Mouse (Mus musculus) spleen, adult 2 months (tissue): Measurements from ENCODE around the gene Fam129b. TPM values are rescaled to one million over a fixed set of nuclear protein-coding genes. Genes with fewer than 3 reads are reported as not detected.

ENCODE experiments used
- DNase-seq, 2 experiments: peaks; one replicate each; pipeline versions ENCODE4 v3.0.0 to v3.0.0-alpha.2; 2012 to 2021; ENCODE audit warnings: low spot score in 2 of 2, low read depth in 1 of 2
- H3K27ac ChIP-seq: fragments of 200-500 bp; 2 replicates; pipeline ENCODE4 v1.5.1; 2012; ENCODE audit warnings: low read length, inconsistent platforms; ENCODE audit not compliant: insufficient read depth
- H3K27me3 ChIP-seq: fragments of 200-500 bp; 2 replicates; pipeline ENCODE4 v1.6.1; 2012; ENCODE audit warnings: mild to moderate bottlenecking, moderate library complexity, low read length, inconsistent platforms; ENCODE audit not compliant: control insufficient read depth, insufficient read depth
- H3K36me3 ChIP-seq: fragments of 200-500 bp; 2 replicates; pipeline ENCODE4 v1.6.1; 2012; ENCODE audit warnings: mild to moderate bottlenecking, low read length, inconsistent platforms; ENCODE audit not compliant: control insufficient read depth, insufficient read depth
- H3K4me1 ChIP-seq: fragments of 200-500 bp; 2 replicates; pipeline ENCODE4 v1.6.1; 2011; ENCODE audit warnings: inconsistent platforms; ENCODE audit not compliant: control insufficient read depth, insufficient read depth, insufficient read length
- H3K4me3 ChIP-seq: fragments of 200-500 bp; 2 replicates; pipeline ENCODE4 v1.5.1; 2011; ENCODE audit warnings: mild to moderate bottlenecking, inconsistent platforms; ENCODE audit not compliant: insufficient read depth, insufficient read length; ENCODE audit errors: extremely low read depth
- CTCF ChIP-seq: fragments of 200-500 bp; IDR thresholded peaks from 2 replicates; pipeline ENCODE4 v1.5.1; 2011; ENCODE audit warnings: mild to moderate bottlenecking, inconsistent platforms; ENCODE audit not compliant: insufficient read depth, insufficient read length, insufficient replicate concordance; ENCODE audit errors: extremely low read depth
- POLR2A ChIP-seq: fragments of 200-500 bp; IDR thresholded peaks from 2 replicates; pipeline ENCODE4 v1.6.1; 2011; ENCODE audit warnings: low read depth, low read length, inconsistent platforms
- WGBS: fragments of 180-500 bp; shearing (Covaris S2); methylation state at CpG from one replicate; pipeline ENCODE4 v1.1.7; 2018; 5-methylcytosine and 5-hydroxymethylcytosine counted together
- polyA plus RNA-seq: library from polyadenylated mRNA; depleted of rRNA; stranded (reverse); fragments of >200 nt; gene quantifications from 2 replicates; pipeline ENCODE4 v1.2.3, GENCODE M21; 2012

Fam129b gene
- polyA plus RNA-seq, 1 experiment, result 11.0 TPM

GRCm38 (mm10) chr2:32914362-32914761 lies 38.4 kb downstream of the Fam129b start:
- no peaks in the 10 kb centered on the region; the same call in 1 of the 2 replicates for H3K4me1 ChIP-seq
- WGBS, result 97% methylated on average over 5 of the region's 5 CpGs
- no peak for DNase-seq
- no peaks in the 10 kb centered on the region for H3K36me3 ChIP-seq
- no peak for TF ChIP-seq CTCF
- TF ChIP-seq POLR2A, result no peak
- H3K27ac ChIP-seq, result peak overlapping the region; percentile 68
- H3K27me3 ChIP-seq, result no peaks in the 10 kb centered on the region
- no peak overlapping the region for H3K4me3 ChIP-seq

- TF ChIP-seq POLR2A, result no peak
Measured at GRCm38 (mm10) chr2:32914896-32915295, 39.0 kb downstream of the Fam129b start.

GRCm38 (mm10) chr2:32917526-32917925 lies 41.6 kb downstream of the Fam129b start:
- Histone ChIP-seq H3K27me3 (no peaks in the 10 kb centered on the region), H3K4me3 (no peak overlapping the region), H3K4me1 (no peaks in the 10 kb centered on the region; the same call in 1 of the 2 replicates), H3K27ac (no peak overlapping the region), H3K36me3 (no peaks in the 10 kb centered on the region)
- WGBS, result 30% methylated on average over 11 of the region's 11 CpGs
- TF ChIP-seq POLR2A (no peak), CTCF (no peak)
- peak; percentile 18 to 39 for DNase-seq

More at GRCm38 (mm10) chr2:32914896-32915295, 39.0 kb downstream of the Fam129b start:
- no peak for DNase-seq
- H3K4me1 ChIP-seq, result no peaks in the 10 kb centered on the region; the same call in 1 of the 2 replicates
- peak overlapping the region; percentile 68 for H3K27ac ChIP-seq
- 87% methylated on average over 3 of the region's 3 CpGs for WGBS
- H3K27me3 ChIP-seq, result no peaks in the 10 kb centered on the region
- no peaks in the 10 kb centered on the region for H3K36me3 ChIP-seq
- H3K4me3 ChIP-seq, result no peak overlapping the region

GRCm38 (mm10) chr2:32918391-32918790 lies 42.5 kb downstream of the Fam129b start:
- Histone ChIP-seq H3K4me3 (no peak overlapping the region), H3K4me1 (no peaks in the 10 kb centered on the region; the same call in 1 of the 2 replicates), H3K27ac (no peak overlapping the region), H3K27me3 (no peaks in the 10 kb centered on the region), H3K36me3 (no peaks in the 10 kb centered on the region)
- no peak for TF ChIP-seq POLR2A
- TF ChIP-seq CTCF, result no peak
- no peak for DNase-seq
- WGBS, result 91% methylated on average over 9 of the region's 9 CpGs

GRCm38 (mm10) chr2:32921235-32921634 lies 45.3 kb downstream of the Fam129b start:
- no peaks in the 10 kb centered on the region for H3K36me3 ChIP-seq
- WGBS, result 74% methylated on average over 7 of the region's 7 CpGs

GRCm38 (mm10) chr2:32921801-32922380 lies 46.0 kb downstream of the Fam129b start:
- Histone ChIP-seq H3K4me3 (no peak overlapping the region), H3K36me3 (no peaks in the 10 kb centered on the region), H3K27ac (no peak overlapping the region), H3K27me3 (no peaks in the 10 kb centered on the region), H3K4me1 (no peaks in the 10 kb centered on the region; the same call in 1 of the 2 replicates)
- WGBS, result 94% methylated on average over 15 of the region's 15 CpGs
- TF ChIP-seq POLR2A (no peak), CTCF (no peak)
- DNase-seq, result no peak

More at GRCm38 (mm10) chr2:32921235-32921634, 45.3 kb downstream of the Fam129b start:
- H3K27me3 ChIP-seq, result no peaks in the 10 kb centered on the region
- no peaks in the 10 kb centered on the region; the same call in 1 of the 2 replicates for H3K4me1 ChIP-seq
- H3K4me3 ChIP-seq, result no peak overlapping the region
- no peak for TF ChIP-seq CTCF
- TF ChIP-seq POLR2A, result no peak
- DNase-seq, result no peak
- H3K27ac ChIP-seq, result no peak overlapping the region

GRCm38 (mm10) chr2:32922564-32922963 lies 46.6 kb downstream of the Fam129b start:
- H3K36me3 ChIP-seq, result no peaks in the 10 kb centered on the region
- no peak overlapping the region for H3K27ac ChIP-seq
- no peak overlapping the region for H3K4me3 ChIP-seq
- WGBS, result 92% methylated on average over 13 of the region's 13 CpGs
- TF ChIP-seq POLR2A (no peak), CTCF (no peak)
- no peak for DNase-seq
- no peaks in the 10 kb centered on the region for H3K4me1 ChIP-seq
- no peaks in the 10 kb centered on the region for H3K27me3 ChIP-seq
